Mouse (Mus musculus) MEL (cell line): ENCODE measurements around the gene Fbxo3.
"Not testable (repeated sequence)": the region's sequence is repeated elsewhere in the genome, so short reads cannot be mapped to it uniquely, and the experiment has no call there.

Source experiments
- CTCF ChIP-seq, 3 experiments: IDR thresholded peaks in 2 of 3; conservative IDR thresholded peaks in 1 of 3; 2 replicates each; pipeline ENCODE4 v1.5.1; 2011 to 2012; ENCODE audit warnings: low read length in 3 of 3, low read depth in 2 of 3, mild to moderate bottlenecking in 2 of 3, improper control_type of control experiment in 1 of 3, inconsistent platforms in 1 of 3, mixed read lengths in 1 of 3, moderate library complexity in 1 of 3; ENCODE audit not compliant: control insufficient read depth in 1 of 3, insufficient read depth in 1 of 3, poor library complexity in 1 of 3, severe bottlenecking in 1 of 3
- MAFK ChIP-seq: IDR thresholded peaks from 2 replicates; pipeline ENCODE4 v1.6.1; 2011; ENCODE audit warnings: low read depth, mild to moderate bottlenecking, low read length, improper control_type of control experiment, borderline replicate concordance
- MAX ChIP-seq: IDR thresholded peaks from 2 replicates; pipeline ENCODE4 v1.6.1; 2011; ENCODE audit warnings: low read length, improper control_type of control experiment
- NELFE ChIP-seq: IDR thresholded peaks from 2 replicates; pipeline ENCODE4 v1.6.1; 2011; ENCODE audit warnings: low read depth, low read length, improper control_type of control experiment
- POLR2A ChIP-seq, 2 experiments: IDR thresholded peaks; 2 replicates each; pipeline ENCODE4 v1.6.1; 2011 to 2012; ENCODE audit warnings: low read length in 2 of 2, mild to moderate bottlenecking in 2 of 2, control low read depth in 1 of 2, improper control_type of control experiment in 1 of 2, low read depth in 1 of 2, moderate library complexity in 1 of 2; ENCODE audit not compliant: control insufficient read depth in 1 of 2, insufficient read depth in 1 of 2, poor library complexity in 1 of 2
- TCF12 ChIP-seq: IDR thresholded peaks from 2 replicates; pipeline ENCODE4 v1.6.1; 2014; ENCODE audit warnings: low read depth, mild to moderate bottlenecking, inconsistent platforms, low read length, improper control_type of control experiment, moderate library complexity
- USF1 ChIP-seq: IDR thresholded peaks from 2 replicates; pipeline ENCODE4 v1.6.1; 2014; ENCODE audit warnings: low read depth, mild to moderate bottlenecking, inconsistent platforms, low read length, improper control_type of control experiment, moderate library complexity

GRCm38 (mm10) chr2:104008853-104009252 lies 18.7 kb upstream of the Fbxo3 start:
- not testable (repeated sequence) for TF ChIP-seq TCF12; NELFE; POLR2A (IDR thresholded peaks at IDR 0.05; ENCODE audit: control insufficient read depth in 1 of 2, insufficient read depth in 1 of 2, low read depth in 1 of 2, low read length in 2 of 2, poor library complexity in 1 of 2); USF1; MAFK; MAX; CTCF (IDR thresholded peaks at IDR 0.05 in 2 of 3, conservative IDR thresholded peaks at IDR 0.05 in 1 of 3; ENCODE audit: control insufficient read depth in 1 of 3, insufficient read depth in 1 of 3, low read depth in 2 of 3, low read length in 3 of 3, poor library complexity in 1 of 3, severe bottlenecking in 1 of 3)
